In the genomic region with DNA sequence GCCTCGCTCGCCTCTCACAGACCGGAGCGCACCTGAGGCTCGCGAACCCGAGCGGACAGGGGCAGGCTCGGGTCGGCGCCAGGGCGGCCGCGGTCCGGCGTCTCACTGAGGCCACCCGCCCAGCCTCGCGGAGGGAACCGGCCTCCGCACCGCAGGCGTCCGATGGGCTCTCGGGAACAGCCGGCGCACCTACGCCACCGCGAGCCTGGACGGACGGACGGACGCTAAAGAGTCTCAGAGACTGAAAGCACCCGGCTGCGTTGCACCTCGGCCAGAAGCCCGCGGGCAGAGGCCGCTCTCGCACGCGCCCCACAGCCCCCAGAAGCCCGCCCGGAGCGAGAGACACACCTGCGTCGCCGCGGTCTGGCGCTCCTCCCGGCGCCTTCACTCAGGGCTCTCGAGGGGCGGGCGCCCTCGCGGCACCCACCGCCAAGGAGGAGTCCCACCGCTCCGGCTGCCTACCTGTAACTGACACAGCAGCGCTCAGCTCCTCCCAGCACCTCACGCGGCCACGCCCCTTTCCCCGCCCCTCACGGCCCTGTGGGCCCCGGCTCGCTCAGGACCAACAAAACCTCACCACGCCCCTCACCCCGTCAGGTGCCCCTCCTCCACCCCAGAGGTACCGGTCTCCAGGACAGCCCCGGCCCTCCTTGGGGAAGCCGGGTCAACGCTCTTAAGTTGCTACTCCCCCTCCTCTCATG, we compare ENCODE assay signal across 8 mouse cellular contexts. TPM values are rescaled to one million over a fixed set of nuclear protein-coding genes. Genes with fewer than 3 reads are reported as not detected.
DNase-seq lines count a peak whose midpoint lies in the region; ATAC-seq lines count a peak whose summit lies in the region.

A gene (minus strand): TSS at position 470 of the 701 bp plus-strand sequence.

- 0 out of 2 replicates have a peak, but pooled peaks cover 5% of the 10 kb centered on the region for H3K27me3 ChIP-seq in hindbrain, embryonic 15.5 days

- peak within 1 kb of the TSS; percentile 79 for H3K4me3 ChIP-seq in hindbrain, embryonic 15.5 days

- H3K36me3 ChIP-seq in hindbrain, embryonic 15.5 days = no peaks in the 10 kb centered on the region

- intact Hi-C loops in left cerebral cortex, postnatal 36 days (cut with DNase I) = no loop called here

- no peaks in the 10 kb centered on the region for H3K9me3 ChIP-seq in hindbrain, embryonic 15.5 days

- peak within 1 kb of the TSS; percentile 53 for H3K9ac ChIP-seq in hindbrain, embryonic 15.5 days

- DNase-seq in WW6 (ENCODE audit: low read depth, low spot score) = peak; percentile 92
- DNase-seq in cerebellum, adult 9-11 months = peak; percentile 14
- peak; percentile 9 to 21 for DNase-seq in frontal cortex, postnatal 10 days (ENCODE audit: low spot score in 2 of 2)
- peak; percentile 16 to 17 for DNase-seq in left cerebral cortex, postnatal 36 days (ENCODE audit: low spot score in 2 of 2)
- DNase-seq in right cerebral cortex, postnatal 25 days = peak; percentile 32
- no peak for DNase-seq in adipocyte (ENCODE audit: low spot score)

- under 1% methylated on average over 74 of the region's 75 CpGs for WGBS in hindbrain, embryonic 15.5 days

- peak; percentile 98 for ATAC-seq in hindbrain, embryonic 15.5 days (ENCODE audit: low FRiP score, low read depth)
- ATAC-seq in megakaryocyte-erythroid progenitor cell, adult 5-6 weeks (replicated peaks; ENCODE audit: low FRiP score, low TSS enrichment, poor library complexity, severe bottlenecking) = peak; percentile 100

- peaks cover 9% of the 10 kb centered on the region for H3K4me1 ChIP-seq in hindbrain, embryonic 15.5 days (replicated peaks)

- peak within 1 kb of the TSS; percentile 97 for H3K4me2 ChIP-seq in hindbrain, embryonic 15.5 days

- H3K27ac ChIP-seq in hindbrain, embryonic 15.5 days (replicated peaks) = no peak within 1 kb of the TSS

RNA-seq across cellular contexts. Expression of the gene that starts here (rescaled TPM):
- polyA plus RNA-seq in hindbrain, embryonic 15.5 days (2015; fragmentation: Nextera tagmentation; extraction: Ambion mirVana) = 0.40 and 0.59 TPM in 2 replicates
- total RNA-seq in left cerebral cortex, postnatal 36 days (2021) = under 1 TPM; 0.20 to 0.30 TPM
- total RNA-seq in megakaryocyte-erythroid progenitor cell, adult 5-6 weeks (2014; fragmentation: Nextera tagmentation) = not detected in 2 replicates
- not detected in 2 replicates for total RNA-seq in megakaryocyte-erythroid progenitor cell, adult 5-6 weeks (2017)

Comparison
In these comparisons a context has a peak if more than half of its experiments do, and no peak if none do; other contexts are left out.
1. Peak in ATAC-seq, H3K4me3 ChIP-seq, H3K9ac ChIP-seq and H3K4me2 ChIP-seq in hindbrain, embryonic 15.5 days; RNA of the gene not detected or under 1 TPM.
2. Peak in DNase-seq in left cerebral cortex, postnatal 36 days; RNA of the gene not detected or under 1 TPM.
3. Peak in ATAC-seq in megakaryocyte-erythroid progenitor cell, adult 5-6 weeks; RNA of the gene not detected or under 1 TPM.